Mouse (Mus musculus) hindbrain, embryonic 12.5 days (tissue): ENCODE measurements around the gene Stx11. TPM values are rescaled to one million over a fixed set of nuclear protein-coding genes. Genes with fewer than 3 reads are reported as not detected.
A peak's percentile ranks its signal among the peaks of the same experiment; 100 is the strongest.

Experiments used
- ATAC-seq: fragments of 200-750 bp; cut with Nextera tagmentation; 2 replicates; pipeline ENCODE4 v1.8.0; 2017; ENCODE audit warnings: moderate TSS enrichment; ENCODE audit not compliant: low FRiP score
- H3K27ac ChIP-seq: fragments of 300-500 bp; sonication (generic); 2 replicates; pipeline ENCODE4 v1.5.1; 2016; ENCODE audit warnings: mild to moderate bottlenecking
- H3K27me3 ChIP-seq: fragments of 300-500 bp; sonication (generic); 2 replicates; pipeline ENCODE4 v1.6.1; 2016; ENCODE audit warnings: mild to moderate bottlenecking
- H3K36me3 ChIP-seq: fragments of 300-500 bp; sonication (generic); 2 replicates; pipeline ENCODE4 v1.6.1; 2016; ENCODE audit warnings: mild to moderate bottlenecking
- H3K4me1 ChIP-seq: fragments of 300-500 bp; sonication (generic); 2 replicates; pipeline ENCODE4 v1.6.1; 2016
- H3K4me2 ChIP-seq: fragments of 300-500 bp; sonication (generic); replicated peaks from 2 replicates; pipeline ENCODE4 v1.6.1; 2016; ENCODE audit warnings: mild to moderate bottlenecking
- H3K4me3 ChIP-seq: fragments of 300-500 bp; sonication (generic); 2 replicates; pipeline ENCODE4 v1.5.1; 2016; ENCODE audit warnings: mild to moderate bottlenecking
- H3K9ac ChIP-seq: fragments of 300-500 bp; sonication (generic); 2 replicates; pipeline ENCODE4 v1.6.1; 2016; ENCODE audit warnings: mild to moderate bottlenecking, moderate library complexity
- H3K9me3 ChIP-seq: fragments of 300-500 bp; sonication (generic); replicated peaks from 2 replicates; pipeline ENCODE4 v1.6.1; 2016; ENCODE audit warnings: mild to moderate bottlenecking
- WGBS: fragments of 180-500 bp; shearing (Covaris S2); methylation state at CpG from one replicate; pipeline ENCODE4 v1.1.7; 2016; 5-methylcytosine and 5-hydroxymethylcytosine counted together
- polyA plus RNA-seq: library from polyadenylated mRNA; unstranded; fragments of >200 nt; fragmentation: Nextera tagmentation; extraction: Ambion mirVana; gene quantifications from 2 replicates; pipeline ENCODE4 v1.2.1, GENCODE M21; 2016

The Stx11 gene
- polyA plus RNA-seq, 1 experiment from 2014 or later = 2.2 TPM

- no peaks in the 10 kb centered on the region for H3K27me3 ChIP-seq
- no peak for ATAC-seq
- no peak overlapping the region for H3K4me2 ChIP-seq
- H3K27ac ChIP-seq = no peak overlapping the region
- no peaks in the 10 kb centered on the region for H3K9me3 ChIP-seq
- H3K4me3 ChIP-seq = no peak overlapping the region
- H3K9ac ChIP-seq = no peak overlapping the region
- no peaks in the 10 kb centered on the region for H3K36me3 ChIP-seq
- H3K4me1 ChIP-seq = no peaks in the 10 kb centered on the region
- 76% methylated on average over 7 of the region's 7 CpGs for WGBS
Measured at GRCm38 (mm10) chr10:12949299-12949698, 14.8 kb downstream of the Stx11 start.

- 93% methylated on average over 3 of the region's 3 CpGs for WGBS
- Histone ChIP-seq H3K36me3 (no peaks in the 10 kb centered on the region), H3K27ac (no peak overlapping the region), H3K4me3 (no peak overlapping the region), H3K27me3 (peaks cover 7% of the 10 kb centered on the region), H3K9ac (no peak overlapping the region), H3K9me3 (no peaks in the 10 kb centered on the region), H3K4me1 (no peaks in the 10 kb centered on the region), H3K4me2 (no peak overlapping the region)
- no peak for ATAC-seq
Measured at GRCm38 (mm10) chr10:12947606-12948005, 16.5 kb downstream of the Stx11 start.

- Histone ChIP-seq H3K27me3 (peaks cover 39% of the 10 kb centered on the region), H3K9ac (peak overlapping the region; percentile 55), H3K36me3 (no peaks in the 10 kb centered on the region), H3K4me3 (peak overlapping the region; percentile 42), H3K4me1 (peaks cover 5% of the 10 kb centered on the region), H3K4me2 (peak overlapping the region; percentile 64), H3K27ac (no peak overlapping the region), H3K9me3 (no peaks in the 10 kb centered on the region)
- ATAC-seq = peak; percentile 87
- 9% methylated on average over 63 of the region's 63 CpGs for whole genome bisulfite sequencing
Measured at GRCm38 (mm10) chr10:12941018-12941761, 22.9 kb downstream of the Stx11 start.

- no peak overlapping the region for H3K4me2 ChIP-seq
- H3K4me1 ChIP-seq = peaks cover 5% of the 10 kb centered on the region
- peaks cover 39% of the 10 kb centered on the region for H3K27me3 ChIP-seq
- no peaks in the 10 kb centered on the region for H3K9me3 ChIP-seq
- no peak overlapping the region for H3K9ac ChIP-seq
- H3K36me3 ChIP-seq = no peaks in the 10 kb centered on the region
- 88% methylated on average over 2 of the region's 2 CpGs for WGBS
- no peak overlapping the region for H3K27ac ChIP-seq
- ATAC-seq = no peak
- H3K4me3 ChIP-seq = no peak overlapping the region
Measured at GRCm38 (mm10) chr10:12938763-12939162, 25.3 kb downstream of the Stx11 start.

GRCm38 (mm10) chr10:12936079-12936478 is 28.0 kb downstream of the Stx11 start:
- Histone ChIP-seq H3K9ac (no peak overlapping the region), H3K4me2 (no peak overlapping the region), H3K27me3 (peaks cover 17% of the 10 kb centered on the region), H3K9me3 (no peaks in the 10 kb centered on the region), H3K27ac (no peak overlapping the region), H3K4me1 (peaks cover 2% of the 10 kb centered on the region), H3K36me3 (no peaks in the 10 kb centered on the region), H3K4me3 (no peak overlapping the region)
- WGBS = 85% methylated on average over 7 of the region's 7 CpGs
- ATAC-seq = no peak

GRCm38 (mm10) chr10:12935575-12935974 is 28.5 kb downstream of the Stx11 start:
- Histone ChIP-seq H3K27ac (no peak overlapping the region), H3K4me3 (no peak overlapping the region), H3K27me3 (peaks cover 12% of the 10 kb centered on the region), H3K9me3 (no peaks in the 10 kb centered on the region), H3K9ac (no peak overlapping the region), H3K36me3 (no peaks in the 10 kb centered on the region), H3K4me2 (no peak overlapping the region), H3K4me1 (no peaks in the 10 kb centered on the region)
- WGBS = 92% methylated on average over 5 of the region's 5 CpGs
- no peak for ATAC-seq

- H3K9me3 ChIP-seq = no peaks in the 10 kb centered on the region
Measured at GRCm38 (mm10) chr10:12931492-12932400, 32.4 kb downstream of the Stx11 start.

GRCm38 (mm10) chr10:12930351-12930905 is 33.7 kb downstream of the Stx11 start:
- Histone ChIP-seq H3K27me3 (no peaks in the 10 kb centered on the region; the same call in 1 of the 2 replicates), H3K9me3 (no peaks in the 10 kb centered on the region), H3K9ac (no peak overlapping the region), H3K4me1 (no peaks in the 10 kb centered on the region), H3K36me3 (no peaks in the 10 kb centered on the region), H3K4me3 (no peak overlapping the region), H3K27ac (no peak overlapping the region), H3K4me2 (no peak overlapping the region)
- no peak for ATAC-seq
- WGBS = 37% methylated on average over 6 of the region's 6 CpGs

More at GRCm38 (mm10) chr10:12931492-12932400, 32.4 kb downstream of the Stx11 start:
- Histone ChIP-seq H3K9ac (no peak overlapping the region), H3K4me2 (no peak overlapping the region), H3K36me3 (no peaks in the 10 kb centered on the region), H3K27ac (no peak overlapping the region), H3K4me3 (no peak overlapping the region), H3K27me3 (no peaks in the 10 kb centered on the region; the same call in 1 of the 2 replicates), H3K4me1 (no peaks in the 10 kb centered on the region)
- WGBS = 62% methylated on average over 10 of the region's 10 CpGs
- no peak for ATAC-seq

GRCm38 (mm10) chr10:12929857-12930174 is 34.3 kb downstream of the Stx11 start:
- Histone ChIP-seq H3K36me3 (no peaks in the 10 kb centered on the region), H3K9ac (no peak overlapping the region), H3K4me3 (no peak overlapping the region), H3K4me1 (no peaks in the 10 kb centered on the region), H3K9me3 (no peaks in the 10 kb centered on the region), H3K4me2 (no peak overlapping the region), H3K27ac (no peak overlapping the region), H3K27me3 (no peaks in the 10 kb centered on the region; the same call in 1 of the 2 replicates)
- whole genome bisulfite sequencing = 68% methylated on average over 6 of the region's 6 CpGs
- no peak for ATAC-seq

- Histone ChIP-seq H3K9ac (no peak overlapping the region), H3K9me3 (no peaks in the 10 kb centered on the region), H3K27ac (no peak overlapping the region), H3K4me1 (no peaks in the 10 kb centered on the region), H3K36me3 (no peaks in the 10 kb centered on the region), H3K4me3 (no peak overlapping the region), H3K4me2 (no peak overlapping the region), H3K27me3 (no peaks in the 10 kb centered on the region; the same call in 1 of the 2 replicates)
- 78% methylated on average over 7 of the region's 7 CpGs for WGBS
- no peak for ATAC-seq
Measured at GRCm38 (mm10) chr10:12929149-12929856, 34.8 kb downstream of the Stx11 start.

GRCm38 (mm10) chr10:12928193-12928592 is 35.9 kb downstream of the Stx11 start:
- no peaks in the 10 kb centered on the region for H3K9me3 ChIP-seq
- no peaks in the 10 kb centered on the region; the same call in 1 of the 2 replicates for H3K27me3 ChIP-seq
- H3K9ac ChIP-seq = no peak overlapping the region
- ATAC-seq = no peak
- no peak overlapping the region for H3K27ac ChIP-seq
- H3K4me3 ChIP-seq = no peak overlapping the region
- H3K4me2 ChIP-seq = no peak overlapping the region
- WGBS = 91% methylated on average over 6 of the region's 6 CpGs
- H3K4me1 ChIP-seq = peaks cover 6% of the 10 kb centered on the region
- H3K36me3 ChIP-seq = no peaks in the 10 kb centered on the region
